ENCODE assay signal across 8 mouse cellular contexts in the genomic region with DNA sequence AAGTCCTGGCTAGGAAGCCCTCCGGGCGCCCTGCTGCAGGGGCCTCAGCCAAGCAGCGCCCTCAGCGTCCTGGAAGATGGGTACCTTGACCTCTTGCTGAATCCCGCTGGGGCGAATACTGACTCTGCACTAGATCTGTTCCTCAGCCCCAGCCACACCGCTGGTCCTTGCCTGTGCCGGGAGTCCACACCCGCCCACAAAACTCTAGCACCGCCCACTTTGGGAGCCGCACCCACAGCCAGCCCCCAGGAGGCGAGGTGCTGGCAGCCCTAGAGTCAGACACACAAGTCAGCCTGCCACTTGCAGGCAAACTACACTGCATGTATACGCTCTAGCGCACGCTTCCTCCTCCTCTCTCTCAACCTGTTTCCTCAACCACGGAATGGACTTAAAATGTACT. TPM values are rescaled to one million over a fixed set of nuclear protein-coding genes. Genes with fewer than 3 reads are reported as not detected.
DNase-seq lines count a peak whose midpoint lies in the region; ATAC-seq and TF ChIP-seq lines count a peak whose summit lies in the region.

Npy4r (minus strand) TSS at position 148 of the 400 bp plus-strand sequence.

- H3K4me3 ChIP-seq in ES-E14 (ENCODE audit: insufficient read depth in 1 of 2, low read depth in 1 of 2, low read length in 2 of 2, poor library complexity in 1 of 2, severe bottlenecking in 1 of 2): peak within 1 kb of the TSS; percentile 34 to 41; a peak in 3 of 4 replicates

- no peaks in the 10 kb centered on the region for H3K9me3 ChIP-seq in ES-E14 (ENCODE audit: control insufficient read depth, insufficient read depth, low read depth, low read length)

- DNase-seq in ES-E14 (ENCODE audit: low read depth, low spot score): peak; percentile 75
- DNase-seq in c-Kit-positive CD71-positive TER-119-positive erythroid progenitor cells, embryonic 14.5 days (ENCODE audit: low spot score): peak; percentile 11
- DNase-seq in heart, adult 8-10 months (ENCODE audit: low spot score): peak; percentile 27
- peak; percentile 55 for DNase-seq in kidney, adult 8-10 months
- peak; percentile 69 to 74 for DNase-seq in lung, adult 18-20 months
- peak; percentile 48 for DNase-seq in ovary, adult 18-20 months (ENCODE audit: low spot score)
- DNase-seq in layer of hippocampus, postnatal 36 days: no peak

- H3K4me1 ChIP-seq in ES-E14 (ENCODE audit: control insufficient read depth in 2 of 2, insufficient read depth in 2 of 2, low read length in 2 of 2, poor library complexity in 1 of 2): peaks cover 0 to 8% of the 10 kb centered on the region in 2 experiments; a peak in 1 of 4 replicates

- H3K36me3 ChIP-seq in ES-E14 (ENCODE audit: control insufficient read depth, insufficient read depth, low read length, poor library complexity, severe bottlenecking): no peaks in the 10 kb centered on the region

- no peak within 1 kb of the TSS for H3K9ac ChIP-seq in ES-E14 (ENCODE audit: insufficient read depth, low read depth, low read length, poor library complexity, severe bottlenecking)

- no peak for ATAC-seq in activated CD4-positive, CD25-positive, alpha-beta regulatory T cell, adult 4 months

- in situ Hi-C loops in ES-E14 (cut with MboI; ENCODE audit: low sequenced_read_pairs in 2 of 2, unreplicated experiment in 2 of 2): no loop called here

- no peak within 1 kb of the TSS for H3K27ac ChIP-seq in ES-E14 (ENCODE audit: insufficient read depth, low read depth, low read length, poor library complexity, severe bottlenecking)

TF ChIP-seq in ES-E14, 5 proteins besides CTCF, POLR2A, EP300 and RAD21:
- no peak for TF ChIP-seq ZNF384 (IDR thresholded peaks at IDR 0.05; ENCODE audit: low read depth, low read length)

RNA-seq across cellular contexts. Expression of gene Npy4r, which starts in this region (rescaled TPM):
- 0.45 and 0.85 TPM in 2 replicates for total RNA-seq in ES-E14 (2012; rRNA removed)
- under 1 TPM; 0.09 to 0.28 (median 0.18) TPM for total RNA-seq in heart, adult 8-10 months (2022)
- not detected for total RNA-seq in layer of hippocampus, postnatal 36 days (2021)
- polyA plus RNA-seq in activated CD4-positive, CD25-positive, alpha-beta regulatory T cell, adult 4 months (2017; shearing (Covaris generic)): not detected

Comparison
In these comparisons a context has a peak if more than half of its experiments do, and no peak if none do; other contexts are left out.
1. Peak in DNase-seq and H3K4me3 ChIP-seq in ES-E14; RNA of the gene not detected or under 1 TPM.
2. Peak in DNase-seq in heart, adult 8-10 months; RNA of the gene not detected or under 1 TPM.
3. DNase-seq: peak in c-Kit-positive CD71-positive TER-119-positive erythroid progenitor cells, embryonic 14.5 days (single experiment), kidney, adult 8-10 months (2 of 2), lung, adult 18-20 months (2 of 2) and ovary, adult 18-20 months (single experiment); none in layer of hippocampus, postnatal 36 days (0 of 2).